Mouse (Mus musculus) neural tube, embryonic 14.5 days (tissue): ENCODE data around the gene Gm5072. TPM values are rescaled to one million over a fixed set of nuclear protein-coding genes. Genes with fewer than 3 reads are reported as not detected.
"Not testable (repeated sequence)": the region's sequence is repeated elsewhere in the genome, so short reads cannot be mapped to it uniquely, and the experiment has no call there.

Experiments
- ATAC-seq: fragments of 200-750 bp; cut with Nextera tagmentation; 2 replicates; pipeline ENCODE4 v1.8.0; 2017; ENCODE audit warnings: low read depth, mild to moderate bottlenecking, moderate TSS enrichment, moderate library complexity
- H3K27ac ChIP-seq: fragments of 300-500 bp; sonication (generic); 2 replicates; pipeline ENCODE4 v1.5.1; 2014; ENCODE audit warnings: low read depth, mild to moderate bottlenecking, control low read depth, low read length, moderate library complexity, mixed read lengths
- H3K27me3 ChIP-seq: fragments of 300-500 bp; sonication (generic); 2 replicates; pipeline ENCODE4 v1.6.1; 2014; ENCODE audit warnings: low read length; ENCODE audit not compliant: control insufficient read depth, insufficient read depth
- H3K36me3 ChIP-seq: fragments of 300-500 bp; sonication (generic); 2 replicates; pipeline ENCODE4 v1.6.1; 2014; ENCODE audit warnings: low read length, mixed read lengths; ENCODE audit not compliant: control insufficient read depth, insufficient read depth
- H3K4me1 ChIP-seq: fragments of 300-500 bp; sonication (generic); 2 replicates; pipeline ENCODE4 v1.6.1; 2014; ENCODE audit warnings: low read length; ENCODE audit not compliant: control insufficient read depth, insufficient read depth
- H3K4me2 ChIP-seq: fragments of 300-500 bp; sonication (generic); 2 replicates; pipeline ENCODE4 v1.6.1; 2014; ENCODE audit warnings: mild to moderate bottlenecking, low read depth, low read length, control low read depth
- H3K4me3 ChIP-seq: fragments of 300-500 bp; sonication (generic); 2 replicates; pipeline ENCODE4 v1.5.1; 2014; ENCODE audit warnings: low read depth, low read length, control low read depth, mixed read lengths
- H3K9ac ChIP-seq: fragments of 300-500 bp; sonication (generic); replicated peaks from 2 replicates; pipeline ENCODE4 v1.6.1; 2014; ENCODE audit warnings: low read depth, mild to moderate bottlenecking, control low read depth, low read length, mixed read lengths
- H3K9me3 ChIP-seq: fragments of 300-500 bp; sonication (generic); 2 replicates; pipeline ENCODE4 v1.6.1; 2016; ENCODE audit warnings: low read length; ENCODE audit not compliant: control insufficient read depth
- WGBS: fragments of 180-500 bp; shearing (Covaris S2); extraction: QIAGEN DNeasy Blood & Tissue Kit; methylation state at CpG from one replicate; pipeline ENCODE4 v1.1.7; 2014; 5-methylcytosine and 5-hydroxymethylcytosine counted together
- polyA plus RNA-seq: library from polyadenylated mRNA; unstranded; fragments of >200 nt; fragmentation: Nextera tagmentation; extraction: Ambion mirVana; gene quantifications from 2 replicates; pipeline ENCODE4 v1.2.1, GENCODE M21; 2014

Gm5072 gene
- polyA plus RNA-seq: not detected in 2 replicates

DNA sequence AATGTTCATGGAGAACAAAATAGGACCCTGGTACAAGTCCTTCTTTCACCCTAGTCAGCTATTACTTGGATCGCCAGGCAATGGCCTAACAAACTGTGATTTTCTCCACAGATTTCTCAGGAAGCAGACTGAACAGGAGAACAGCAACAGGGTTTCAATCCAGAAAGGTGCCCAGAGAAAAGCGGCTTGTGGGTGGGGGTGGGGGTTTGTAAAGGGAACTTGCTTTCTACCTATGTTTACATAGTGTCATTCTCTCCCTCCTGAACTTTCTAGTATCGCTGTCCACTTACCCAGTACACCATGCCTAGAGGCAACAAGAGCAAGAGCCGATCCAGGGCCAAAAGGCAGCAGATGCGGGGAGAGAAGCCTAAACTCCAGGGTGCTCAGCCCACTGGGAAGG is at the start of gene Gm5072:
Gm5072 (plus strand) TSS at position 301 of the 400 bp plus-strand sequence.
- not testable (repeated sequence) for H3K9me3 ChIP-seq, H3K4me1 ChIP-seq, H3K4me3 ChIP-seq, H3K9ac ChIP-seq, H3K27me3 ChIP-seq, ATAC-seq, H3K27ac ChIP-seq, H3K36me3 ChIP-seq, H3K4me2 ChIP-seq
- WGBS: no CpG with 5 or more reads among the region's 5 CpGs

Other genes starting within 250 kb of the Gm5072 start
- gene Mageb2, start 60.8 kb upstream of the Gm5072 start, polyA plus RNA-seq: not detected in 2 replicates
- gene Gm8914, start 87.6 kb downstream of the Gm5072 start, polyA plus RNA-seq: not detected in 2 replicates
- gene 1700084M14Rik, start 183.4 kb downstream of the Gm5072 start, polyA plus RNA-seq: not detected in 2 replicates
- gene Gm14781, start 239.7 kb downstream of the Gm5072 start, polyA plus RNA-seq: not detected in 2 replicates